Mouse (Mus musculus) kidney, postnatal 36 days (tissue): ENCODE data around the gene Casz1.
A peak's percentile ranks its signal among the peaks of the same experiment; 100 is the strongest.

Experiments
- DNase-seq, 2 experiments: peaks; one replicate each; pipeline ENCODE4 v3.0.0; 2021 to 2022; ENCODE audit warnings: mixed read lengths in 2 of 2

Casz1 gene

GRCm38 (mm10) chr4:148803636-148804035, 593 bp upstream of the Casz1 start:
- no peak for DNase-seq

- DNase-seq: no peak
These were observed 541 bp downstream of the Casz1 start for GRCm38 (mm10) chr4:148804780-148805160.

GRCm38 (mm10) chr4:148805161-148805810, 1.1 kb downstream of the Casz1 start:
- DNase-seq: peak in 1 of 2 experiments; percentile 47

- peak in 1 of 2 experiments; percentile 52 for DNase-seq
These were observed 1.9 kb downstream of the Casz1 start for GRCm38 (mm10) chr4:148805811-148806747.

DNA sequence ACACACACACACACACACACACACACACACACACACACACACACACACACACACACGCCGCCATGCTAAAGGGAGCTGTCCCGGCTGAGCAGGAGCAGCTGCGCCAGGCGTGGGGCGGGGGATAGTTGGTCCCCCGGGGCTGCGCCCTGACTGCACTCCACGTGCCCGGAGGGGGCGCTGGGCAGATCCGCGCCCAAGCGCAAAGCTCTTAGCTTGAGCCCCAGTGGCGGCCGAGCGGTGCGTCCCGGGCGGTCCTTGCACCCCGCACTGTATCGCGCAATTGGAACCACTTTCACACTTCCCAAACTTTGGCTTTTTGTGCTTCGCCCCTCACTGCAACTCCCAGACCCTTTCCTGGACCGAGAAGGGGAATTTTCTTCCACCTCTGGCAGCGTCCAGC, 2.6 kb downstream of the Casz1 start:
- peak in 1 of 2 experiments; percentile 48 for DNase-seq

DNA sequence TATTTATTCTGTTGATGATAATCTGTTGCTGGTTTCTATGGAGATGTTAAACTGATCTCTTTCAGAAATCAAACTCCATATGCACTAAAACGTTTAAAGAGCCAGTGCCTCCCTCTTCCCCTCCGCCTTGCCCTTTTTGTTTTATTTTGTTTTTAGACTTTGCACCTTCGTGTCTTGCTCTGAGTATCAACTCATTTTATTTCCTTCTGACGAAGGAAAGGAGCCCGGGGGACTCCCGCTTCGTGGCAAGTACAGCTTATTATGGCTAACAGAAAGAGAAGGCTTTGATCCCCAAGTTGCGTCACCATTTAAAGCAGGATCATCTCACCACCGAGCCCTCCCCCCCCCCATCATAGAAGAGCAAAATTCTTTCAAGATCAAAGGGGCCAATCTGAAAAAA, 3.2 kb downstream of the Casz1 start:
- DNase-seq: no peak

- no peak for DNase-seq
These were observed 4.6 kb downstream of the Casz1 start for GRCm38 (mm10) chr4:148808839-148809238.

DNA sequence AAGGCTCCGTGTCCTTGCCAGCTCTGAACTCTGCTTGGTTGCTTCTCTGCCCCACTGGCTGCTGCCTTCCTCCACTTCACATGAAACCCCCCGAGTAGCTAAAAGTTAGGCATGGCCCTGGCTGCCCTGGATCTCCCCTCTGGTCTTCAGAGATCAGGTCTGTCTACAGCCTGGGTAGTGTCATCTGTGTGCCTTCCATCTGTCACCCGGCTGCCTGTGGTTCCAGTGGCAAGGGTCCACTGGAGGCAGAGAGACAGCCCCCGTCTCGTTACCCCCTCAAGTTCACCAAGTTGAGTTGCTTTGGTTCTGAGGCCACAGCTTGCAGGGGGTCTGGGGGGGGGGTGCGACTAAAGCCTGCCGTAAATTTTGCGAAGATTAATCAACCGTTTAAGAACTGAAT, 6.5 kb downstream of the Casz1 start:
- no peak for DNase-seq

- peak; percentile 48 to 61 for DNase-seq
These were observed 7.7 kb downstream of the Casz1 start for GRCm38 (mm10) chr4:148811940-148812339.

DNA sequence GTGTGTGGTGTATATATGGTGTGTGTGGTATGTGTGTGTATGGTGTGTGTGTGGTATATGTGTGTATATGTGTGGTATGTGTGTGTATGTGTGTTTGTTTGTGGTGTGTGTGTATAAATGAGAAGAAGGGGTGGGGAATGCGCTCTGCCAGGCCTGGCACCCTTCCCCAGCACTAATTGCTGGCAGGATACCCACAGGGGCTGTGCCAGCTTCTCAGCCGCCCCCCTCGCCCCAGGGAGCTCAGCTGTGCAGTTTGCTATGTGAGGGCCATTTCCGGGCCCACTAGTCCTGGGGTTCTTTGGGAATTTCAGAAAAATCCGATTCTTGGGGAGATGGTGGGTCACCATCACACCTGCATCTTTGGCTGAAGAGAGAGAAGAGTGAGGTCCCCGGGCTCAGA, 9.0 kb downstream of the Casz1 start:
- DNase-seq: no peak

DNA sequence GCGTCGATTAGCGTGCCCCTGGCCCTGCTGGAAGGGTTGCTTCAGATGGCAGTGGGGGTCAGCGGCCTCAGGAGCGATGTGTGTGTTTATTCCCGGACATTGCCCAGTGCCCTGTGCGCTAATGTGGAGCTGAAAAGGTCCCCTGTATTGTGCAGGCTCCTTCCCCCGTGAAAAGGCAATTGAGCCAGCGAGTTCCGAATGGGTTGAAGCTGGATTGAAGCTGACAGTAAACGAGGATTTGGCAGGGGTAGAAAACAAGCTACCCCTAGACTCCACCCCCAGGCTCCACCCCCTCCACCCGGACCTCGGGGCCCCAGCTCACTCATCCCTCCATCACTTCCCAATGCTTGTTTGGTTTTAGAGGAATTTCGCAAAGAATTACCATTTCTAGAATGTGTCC, 12.3 kb downstream of the Casz1 start:
- DNase-seq: no peak

- DNase-seq: no peak
These were observed 13.9 kb downstream of the Casz1 start for GRCm38 (mm10) chr4:148818161-148818560.

DNA sequence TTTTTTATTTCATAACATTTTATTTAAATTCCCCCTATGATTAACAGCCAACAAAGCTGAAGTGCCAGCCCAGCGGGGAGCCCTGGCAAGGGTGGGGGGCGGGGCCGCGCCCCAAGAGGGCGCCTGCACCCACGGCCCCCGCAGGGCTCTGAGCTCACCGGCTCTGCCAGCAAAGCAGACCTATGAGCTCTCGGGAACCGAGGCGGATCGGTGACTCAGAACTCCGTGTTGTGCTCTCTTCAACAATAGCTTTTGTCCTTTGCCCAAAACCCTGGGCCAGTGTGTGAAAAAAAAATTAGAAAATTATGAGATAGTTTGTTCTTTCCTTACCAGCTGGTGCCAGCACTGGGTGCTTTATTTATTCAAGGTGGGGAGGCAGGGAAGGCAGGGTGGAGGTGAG, 15.9 kb downstream of the Casz1 start:
- DNase-seq: no peak

GRCm38 (mm10) chr4:148823281-148823680, 19.1 kb downstream of the Casz1 start:
- DNase-seq: no peak

- DNase-seq: peak; percentile 35 to 52
These were observed 26.1 kb downstream of the Casz1 start for GRCm38 (mm10) chr4:148830350-148830749.

- DNase-seq: peak; percentile 18 to 44
These were observed 29.2 kb downstream of the Casz1 start for GRCm38 (mm10) chr4:148833245-148833990.

GRCm38 (mm10) chr4:148836391-148836790, 32.2 kb downstream of the Casz1 start:
- peak in 1 of 2 experiments; percentile 60 for DNase-seq

- no peak for DNase-seq
These were observed 32.8 kb downstream of the Casz1 start for GRCm38 (mm10) chr4:148837046-148837445.

- DNase-seq: no peak
These were observed 33.4 kb downstream of the Casz1 start for GRCm38 (mm10) chr4:148837644-148838043.

- DNase-seq: no peak
These were observed 38.1 kb downstream of the Casz1 start for GRCm38 (mm10) chr4:148842302-148842701.

DNA sequence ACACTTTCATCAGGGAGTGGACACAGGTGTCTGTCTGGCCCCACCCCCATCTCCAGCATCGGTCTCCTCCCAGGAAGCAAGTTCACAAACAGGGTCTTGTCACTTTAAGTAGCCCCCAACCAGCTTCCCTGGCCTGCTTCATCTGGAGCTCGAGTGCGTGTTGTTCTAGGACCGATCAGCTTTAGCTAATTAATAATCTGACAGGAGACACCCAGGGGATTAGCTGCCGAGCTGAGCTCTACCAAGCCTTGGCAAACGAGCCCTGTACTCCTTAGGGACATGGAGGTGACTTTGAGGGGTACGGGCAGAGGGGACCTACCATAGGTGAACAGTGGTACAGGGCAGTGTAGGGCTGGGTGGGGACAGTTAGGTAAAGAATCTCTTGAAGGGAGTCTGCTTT, 40.7 kb downstream of the Casz1 start:
- peak in 1 of 2 experiments; percentile 26 for DNase-seq

DNA sequence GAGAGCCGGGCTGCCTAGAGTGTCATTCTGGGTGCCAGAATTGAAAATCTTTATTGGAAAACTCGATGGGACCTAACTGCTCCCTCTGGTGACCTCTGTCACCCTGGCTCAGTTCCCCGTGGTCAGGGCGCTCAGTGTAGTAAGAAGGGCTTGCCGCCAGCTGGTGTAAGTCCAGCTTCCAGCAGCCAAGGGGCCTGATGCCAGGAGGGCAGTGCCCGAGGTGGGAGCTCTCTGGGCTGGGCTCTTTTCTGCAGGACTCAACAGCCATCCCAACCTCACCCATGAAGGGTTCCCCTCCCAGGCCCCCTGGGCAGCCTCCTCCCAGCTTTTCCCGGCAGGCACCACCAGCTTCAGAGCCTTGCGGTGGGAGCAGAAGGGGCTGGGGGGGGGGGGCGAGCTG, 42.0 kb downstream of the Casz1 start:
- DNase-seq: peak; percentile 88 to 92

GRCm38 (mm10) chr4:148846724-148847123, 42.5 kb downstream of the Casz1 start:
- no peak for DNase-seq
